Mouse (Mus musculus) spleen, postnatal 4 days (tissue): ENCODE measurements around the gene S100a3.

Source experiments
- DNase-seq, 2 experiments: peaks; one replicate each; pipeline ENCODE4 v3.0.0; 2022; ENCODE audit warnings: low spot score in 2 of 2

S100a3 gene

DNA sequence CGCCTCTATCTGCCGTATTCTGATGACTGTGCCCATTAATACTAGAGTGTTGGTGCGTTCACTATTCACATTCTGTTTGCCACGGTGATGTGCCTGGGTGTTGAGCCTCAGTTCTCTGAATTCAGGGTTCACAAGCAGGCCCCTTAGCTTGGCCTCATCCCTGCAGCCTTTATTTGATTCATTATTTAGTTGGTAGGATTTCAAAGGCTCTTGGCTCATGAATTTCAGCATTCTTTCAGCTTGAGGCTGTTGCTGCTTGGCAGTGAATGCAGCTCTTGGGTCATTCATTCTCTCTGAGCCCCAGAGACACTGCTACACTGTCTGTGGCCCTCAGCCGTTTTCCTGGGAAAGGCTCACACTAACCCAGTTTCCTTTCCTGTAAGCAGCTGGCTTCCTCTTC is 4.4 kb upstream of the S100a3 start:
- DNase-seq, result no peak

- no peak for DNase-seq
Measured at GRCm38 (mm10) chr3:90574691-90575090, 14.3 kb downstream of the S100a3 start.

- DNase-seq, result no peak
Measured at GRCm38 (mm10) chr3:90575320-90575719, 14.9 kb downstream of the S100a3 start.

- no peak for DNase-seq
Measured at GRCm38 (mm10) chr3:90576351-90577001, 16.1 kb downstream of the S100a3 start.

DNA sequence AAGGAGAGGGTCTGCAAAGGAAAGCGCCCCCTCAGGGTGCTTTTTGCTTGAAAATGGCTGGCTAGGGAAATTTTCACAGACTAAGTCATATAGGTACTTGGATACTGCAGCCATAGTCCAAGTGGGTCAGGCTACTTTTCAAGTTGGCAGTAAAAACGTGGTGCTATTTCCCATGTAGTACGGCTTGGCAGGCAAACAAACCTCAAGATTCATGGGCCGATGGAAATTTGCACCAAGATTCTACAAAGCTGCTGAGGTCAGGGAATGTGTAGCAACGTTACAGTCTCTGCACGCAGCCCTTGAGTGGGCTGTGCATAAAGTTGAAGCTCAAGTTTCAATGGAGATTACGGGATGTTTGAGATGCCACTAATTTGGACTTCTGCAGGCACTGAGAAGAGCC is 19.1 kb downstream of the S100a3 start:
- no peak for DNase-seq

GRCm38 (mm10) chr3:90581141-90581540 is 20.8 kb downstream of the S100a3 start:
- DNase-seq, result no peak

- DNase-seq, result no peak
Measured at GRCm38 (mm10) chr3:90582156-90582555, 21.8 kb downstream of the S100a3 start.

- no peak for DNase-seq
Measured at GRCm38 (mm10) chr3:90582556-90582955, 22.2 kb downstream of the S100a3 start.

DNA sequence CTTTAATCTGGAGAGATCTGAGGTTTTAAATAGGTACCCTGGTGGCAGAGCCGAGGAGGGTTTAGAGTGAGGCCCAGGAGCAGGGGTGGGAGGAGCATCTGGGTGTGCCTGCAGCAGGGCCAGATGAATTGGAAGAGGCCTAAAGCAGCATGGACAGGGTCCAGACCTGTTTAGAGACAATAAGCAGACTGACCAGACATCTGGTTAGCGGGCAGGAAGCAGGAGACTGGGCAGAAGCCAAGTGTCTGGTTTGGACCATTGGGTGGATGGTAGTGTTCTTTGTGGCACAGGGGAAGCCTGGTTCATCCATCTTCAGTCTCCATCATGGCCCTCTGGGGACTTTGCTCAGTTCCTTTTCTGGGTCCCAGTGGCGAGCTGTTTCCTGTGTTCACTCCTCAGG is 23.5 kb downstream of the S100a3 start:
- no peak for DNase-seq

- peak; percentile 40 to 74 for DNase-seq
Measured at GRCm38 (mm10) chr3:90585595-90585994, 25.2 kb downstream of the S100a3 start.

- DNase-seq, result no peak
Measured at GRCm38 (mm10) chr3:90586016-90586643, 25.8 kb downstream of the S100a3 start.

- peak; percentile 77 to 85 for DNase-seq
Measured at GRCm38 (mm10) chr3:90586906-90587305, 26.5 kb downstream of the S100a3 start.

GRCm38 (mm10) chr3:90587361-90588101 is 27.2 kb downstream of the S100a3 start:
- no peak for DNase-seq

GRCm38 (mm10) chr3:90589390-90589789 is 29.0 kb downstream of the S100a3 start:
- DNase-seq, result no peak

DNA sequence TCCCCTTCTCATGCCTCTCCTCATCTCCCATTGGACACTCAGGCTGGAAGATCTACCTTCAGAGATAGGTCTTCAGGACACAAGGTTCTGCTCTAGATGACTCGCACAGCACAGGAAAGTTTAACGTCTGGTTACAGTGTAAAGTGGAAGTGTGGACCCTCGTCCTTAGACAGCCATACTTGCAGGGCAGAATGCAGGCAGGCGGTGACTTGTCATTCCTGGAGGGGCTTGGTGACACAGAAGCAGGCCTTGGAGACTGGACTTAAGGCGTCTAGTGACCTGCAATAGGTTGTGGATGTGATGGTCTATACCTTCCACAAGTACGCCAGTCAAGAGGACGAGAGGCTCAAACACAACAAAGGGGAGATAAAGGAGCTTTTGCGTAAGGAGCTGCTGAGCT is 29.6 kb downstream of the S100a3 start, which contains the start of gene S100a2:
S100a2 (plus strand) TSS at position 301 of the 400 bp plus-strand sequence.
- no peak for DNase-seq

DNA sequence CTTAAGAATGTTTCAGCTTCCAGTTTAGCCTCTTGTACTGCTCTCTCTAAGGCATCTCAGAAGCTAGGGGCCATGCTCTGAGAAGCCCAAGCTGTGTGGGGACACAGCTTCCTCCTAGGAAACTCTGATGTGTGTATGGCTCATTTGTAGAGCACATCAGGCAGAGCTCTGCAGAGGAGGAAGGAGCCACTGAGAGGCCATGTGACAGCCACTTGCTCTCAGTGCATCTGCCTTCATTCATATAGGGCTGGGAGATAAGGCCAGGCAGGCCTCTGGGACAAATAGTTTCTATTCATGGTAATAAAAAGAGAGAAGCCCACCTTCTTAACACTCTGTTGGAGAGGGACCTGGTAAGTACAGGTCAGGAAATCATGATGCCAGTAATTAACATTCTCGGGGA is 34.1 kb downstream of the S100a3 start:
- DNase-seq, result no peak

- DNase-seq, result no peak
Measured at GRCm38 (mm10) chr3:90595556-90595955, 35.2 kb downstream of the S100a3 start.

- no peak for DNase-seq
Measured at GRCm38 (mm10) chr3:90596810-90597209, 36.4 kb downstream of the S100a3 start.

- DNase-seq, result no peak
Measured at GRCm38 (mm10) chr3:90597736-90598135, 37.4 kb downstream of the S100a3 start.

GRCm38 (mm10) chr3:90598212-90598611 is 37.8 kb downstream of the S100a3 start:
- DNase-seq, result peak in 1 of 2 experiments; percentile 54

GRCm38 (mm10) chr3:90599401-90599800 is 39.0 kb downstream of the S100a3 start:
- no peak for DNase-seq

- DNase-seq, result no peak
Measured at GRCm38 (mm10) chr3:90600036-90600435, 39.7 kb downstream of the S100a3 start.
